Mouse (Mus musculus): Measurements from ENCODE around the gene Bcas3. TPM values are rescaled to one million over a fixed set of nuclear protein-coding genes. Genes with fewer than 3 reads are reported as not detected.

Bcas3 gene
- polyA plus RNA-seq, 1 experiment from 2014 or later: 20.2 TPM

DNA sequence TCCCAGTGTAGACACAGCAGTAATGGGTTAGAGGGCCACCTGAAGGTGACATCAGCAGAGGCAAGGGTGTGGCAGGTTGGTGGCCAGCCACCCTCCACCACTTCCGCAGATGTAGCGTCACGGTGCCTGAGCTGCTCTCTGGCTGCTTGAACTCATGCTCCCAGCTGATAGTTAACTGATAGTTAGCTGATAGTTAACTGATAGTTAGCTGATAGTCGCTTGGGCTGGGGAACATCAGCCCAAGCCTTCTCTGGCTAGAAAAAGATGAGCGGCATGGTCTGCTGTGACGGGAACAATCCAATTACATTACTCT is 291.7 kb downstream of the Bcas3 start:
- WGBS: 91% methylated on average over 6 of the region's 6 CpGs

DNA sequence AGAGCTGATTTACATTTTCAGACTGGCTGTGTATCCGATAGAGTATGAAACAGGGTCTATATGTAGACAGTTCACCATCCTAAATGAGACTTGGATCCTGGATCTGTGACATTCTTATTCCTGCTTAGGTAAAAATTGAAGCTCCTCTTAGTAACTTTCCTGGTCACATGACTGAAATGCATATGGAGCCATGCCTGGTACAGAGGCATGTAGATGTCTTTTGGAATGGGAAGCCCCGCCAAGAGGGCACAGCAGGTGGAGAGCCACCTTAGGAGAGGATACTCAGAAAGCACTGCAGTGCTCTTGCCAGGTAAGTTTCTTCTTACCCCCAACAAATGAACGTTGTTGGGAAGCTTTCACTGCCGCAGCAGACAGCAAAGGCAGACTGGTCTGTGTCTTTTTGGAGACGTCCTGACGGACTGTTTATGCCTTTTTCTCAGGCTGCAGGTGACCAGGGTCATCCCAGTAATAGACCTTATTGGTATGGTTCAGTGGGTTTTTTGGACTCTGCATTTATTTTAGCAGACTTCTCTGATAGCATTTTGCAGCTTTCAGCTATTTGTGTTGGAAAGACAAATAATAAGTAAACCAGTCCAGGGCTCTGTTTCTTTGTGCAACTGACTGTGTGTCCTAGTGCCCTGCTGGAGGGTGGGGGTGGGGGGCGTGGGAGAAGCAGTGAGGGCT is 292.3 kb downstream of the Bcas3 start:
- Histone ChIP-seq H3K9me3 (replicated peaks) (no peaks in the 10 kb centered on the region), H3K36me3 (no peaks in the 10 kb centered on the region), H3K27ac (replicated peaks) (no peak overlapping the region), H3K4me1 (peaks cover 42% of the 10 kb centered on the region), H3K27me3 (ENCODE audit: low read depth, poor library complexity, severe bottlenecking) (no peaks in the 10 kb centered on the region), H3K4me3 (no peak overlapping the region)
- no peak for DNase-seq (ENCODE audit: low spot score)
- 80% methylated on average over 7 of the region's 7 CpGs for WGBS

More for the DNA sequence above, 291.7 kb downstream of the Bcas3 start:
- Histone ChIP-seq H3K9me3 (replicated peaks) (no peaks in the 10 kb centered on the region), H3K36me3 (no peaks in the 10 kb centered on the region), H3K27me3 (ENCODE audit: low read depth, poor library complexity, severe bottlenecking) (no peaks in the 10 kb centered on the region), H3K4me1 (peaks cover 47% of the 10 kb centered on the region), H3K4me3 (no peak overlapping the region), H3K27ac (replicated peaks) (no peak overlapping the region)
- no peak for DNase-seq (ENCODE audit: low spot score)

DNA sequence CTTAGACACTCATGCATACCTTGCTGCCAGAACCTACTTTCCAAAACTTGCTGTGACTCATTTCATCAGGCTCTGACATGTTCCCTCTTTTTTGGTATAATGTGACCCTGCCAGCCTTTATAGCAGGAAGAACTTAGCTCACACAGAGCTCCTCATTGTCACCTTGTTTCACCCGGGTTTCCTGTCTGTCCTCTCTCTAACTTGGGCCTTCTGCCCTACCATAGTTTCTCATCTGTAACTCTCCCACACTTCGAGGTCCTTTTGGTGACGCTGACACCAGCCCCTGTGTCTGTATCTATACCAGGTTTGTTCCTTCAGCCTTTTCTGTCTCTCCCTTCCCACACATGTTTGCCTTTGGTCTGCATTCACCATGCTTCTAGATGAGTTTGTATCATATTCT is 295.9 kb downstream of the Bcas3 start:
- no peak overlapping the region for H3K27ac ChIP-seq (replicated peaks)
- DNase-seq (ENCODE audit: low spot score): no peak
- H3K9me3 ChIP-seq (replicated peaks): no peaks in the 10 kb centered on the region
- no peaks in the 10 kb centered on the region for H3K27me3 ChIP-seq (ENCODE audit: low read depth, poor library complexity, severe bottlenecking)
- H3K4me3 ChIP-seq: no peak overlapping the region
- 79% methylated on average over 3 of the region's 3 CpGs for WGBS
- H3K4me1 ChIP-seq: peaks cover 11% of the 10 kb centered on the region
- H3K36me3 ChIP-seq: no peaks in the 10 kb centered on the region

DNA sequence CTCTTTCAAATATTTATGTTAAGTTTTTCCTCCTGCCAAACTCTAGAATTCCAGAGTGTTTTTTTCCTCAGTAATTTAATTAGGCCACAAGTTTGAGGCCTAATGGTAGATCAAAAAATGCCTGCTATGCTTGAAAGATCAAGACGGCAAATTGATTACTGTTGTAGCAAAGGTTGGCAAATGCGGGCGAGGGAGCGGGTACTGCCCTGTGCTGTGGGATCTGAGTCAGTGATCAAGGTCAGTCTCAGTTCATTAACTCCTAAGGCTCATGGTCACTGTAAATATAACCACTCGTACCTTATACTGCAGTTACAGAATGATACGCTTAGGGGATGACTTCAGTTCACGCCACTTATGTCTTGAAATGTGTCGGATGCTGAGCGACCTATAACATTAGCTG is 296.4 kb downstream of the Bcas3 start:
- H3K36me3 ChIP-seq: no peaks in the 10 kb centered on the region
- WGBS: 92% methylated on average over 9 of the region's 9 CpGs
- H3K9me3 ChIP-seq (replicated peaks): no peaks in the 10 kb centered on the region
- no peak overlapping the region for H3K27ac ChIP-seq (replicated peaks)
- DNase-seq (ENCODE audit: low spot score): no peak
- H3K4me3 ChIP-seq: no peak overlapping the region
- peaks cover 8% of the 10 kb centered on the region for H3K4me1 ChIP-seq
- H3K27me3 ChIP-seq (ENCODE audit: low read depth, poor library complexity, severe bottlenecking): no peaks in the 10 kb centered on the region

DNA sequence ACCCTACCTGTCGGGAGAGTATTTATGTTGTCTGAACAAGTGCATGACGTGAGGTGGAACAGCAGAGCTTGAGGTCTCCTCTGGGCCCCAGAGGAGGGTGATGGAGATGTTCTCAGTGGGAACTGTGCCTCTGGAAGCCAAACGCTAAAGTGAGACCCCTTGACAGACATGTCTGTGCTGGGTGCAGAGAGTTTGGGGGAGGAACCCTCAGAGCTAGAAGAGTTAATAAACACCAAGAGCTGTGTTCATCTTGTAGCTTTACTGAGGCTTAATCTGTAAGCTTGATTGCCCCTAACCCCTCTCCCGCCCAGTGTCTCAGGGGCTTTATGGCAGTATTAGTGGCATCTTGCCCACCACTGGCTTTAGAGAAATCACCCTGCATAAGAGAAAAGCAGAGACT is 304.5 kb downstream of the Bcas3 start:
- H3K27ac ChIP-seq (replicated peaks): no peak overlapping the region
- 78% methylated on average over 4 of the region's 4 CpGs for WGBS
- H3K4me1 ChIP-seq: no peaks in the 10 kb centered on the region
- no peak overlapping the region for H3K4me3 ChIP-seq
- no peaks in the 10 kb centered on the region for H3K9me3 ChIP-seq (replicated peaks)
- no peaks in the 10 kb centered on the region for H3K27me3 ChIP-seq (ENCODE audit: low read depth, poor library complexity, severe bottlenecking)
- H3K36me3 ChIP-seq: no peaks in the 10 kb centered on the region
- DNase-seq (ENCODE audit: low spot score): no peak

DNA sequence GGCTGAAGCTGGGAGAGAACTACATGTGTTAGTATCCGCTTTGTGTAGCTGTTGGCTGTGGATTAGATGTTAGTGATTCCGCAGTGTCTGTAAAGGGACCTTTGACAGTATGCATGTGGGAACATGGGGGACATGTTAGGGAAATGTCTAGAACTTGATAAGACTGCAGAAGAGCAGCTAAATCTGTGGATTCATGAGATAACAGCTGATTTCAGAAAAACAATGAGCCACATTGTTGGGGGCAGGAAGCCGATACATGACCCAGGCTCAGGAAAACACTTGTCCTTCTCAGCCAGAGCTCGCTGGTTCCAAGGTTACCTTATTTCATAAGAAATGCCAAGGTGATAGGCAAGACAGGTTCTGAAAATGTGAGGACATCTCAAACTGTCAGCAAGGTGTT is 307.3 kb downstream of the Bcas3 start:
- no peaks in the 10 kb centered on the region for H3K27me3 ChIP-seq (ENCODE audit: low read depth, poor library complexity, severe bottlenecking)
- H3K9me3 ChIP-seq (replicated peaks): no peaks in the 10 kb centered on the region
- H3K4me3 ChIP-seq: no peak overlapping the region
- H3K27ac ChIP-seq (replicated peaks): no peak overlapping the region
- DNase-seq (ENCODE audit: low spot score): no peak
- H3K4me1 ChIP-seq: no peaks in the 10 kb centered on the region
- H3K36me3 ChIP-seq: no peaks in the 10 kb centered on the region
- 84% methylated on average over 4 of the region's 4 CpGs for whole genome bisulfite sequencing

DNA sequence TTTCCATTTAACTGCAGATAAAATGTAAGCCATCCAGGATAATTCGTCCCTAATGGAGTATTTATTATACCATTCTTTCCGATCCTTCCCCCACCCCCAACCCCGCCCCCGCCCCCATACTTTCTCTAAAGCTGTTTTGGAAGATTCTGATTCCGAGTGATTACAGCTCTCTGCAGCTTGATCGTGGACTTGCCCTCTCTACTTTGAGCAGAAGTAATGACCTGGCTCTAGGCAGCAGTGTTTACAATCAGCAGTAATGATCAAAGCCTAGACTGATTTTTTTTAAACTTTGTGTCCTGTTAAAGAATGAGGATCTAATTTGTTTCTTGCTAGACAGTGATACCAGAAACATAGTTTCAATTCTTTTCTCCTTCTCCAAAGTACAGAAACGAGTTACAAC is 314.2 kb downstream of the Bcas3 start:
- Histone ChIP-seq H3K27ac (replicated peaks) (no peak overlapping the region), H3K4me1 (peaks cover 26% of the 10 kb centered on the region), H3K4me3 (no peak overlapping the region), H3K27me3 (ENCODE audit: low read depth, poor library complexity, severe bottlenecking) (no peaks in the 10 kb centered on the region), H3K9me3 (replicated peaks) (no peaks in the 10 kb centered on the region), H3K36me3 (no peaks in the 10 kb centered on the region)
- DNase-seq (ENCODE audit: low spot score): no peak
- WGBS: 75% methylated on average over 7 of the region's 7 CpGs

DNA sequence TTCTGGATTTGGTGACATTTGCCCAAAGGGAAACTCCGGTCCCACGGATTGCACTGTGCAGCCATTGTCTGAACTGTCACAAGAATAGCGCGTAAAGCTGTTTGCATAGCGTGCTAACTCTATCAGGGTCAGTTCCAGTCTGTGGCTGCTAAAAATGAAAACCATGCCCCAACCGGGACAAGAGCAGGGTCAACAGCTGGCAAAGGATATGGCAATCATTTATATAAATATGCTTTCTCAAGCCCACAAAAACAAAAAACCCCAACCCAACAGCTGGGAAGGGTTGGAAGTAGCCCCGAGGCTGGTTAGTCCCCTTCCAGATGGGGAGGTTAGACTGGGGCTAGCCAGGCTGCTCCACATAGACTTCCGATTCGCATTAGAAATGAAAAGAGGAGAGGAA is 314.8 kb downstream of the Bcas3 start:
- H3K27ac ChIP-seq (replicated peaks): no peak overlapping the region
- no peaks in the 10 kb centered on the region for H3K36me3 ChIP-seq
- H3K9me3 ChIP-seq (replicated peaks): no peaks in the 10 kb centered on the region
- no peaks in the 10 kb centered on the region for H3K27me3 ChIP-seq (ENCODE audit: low read depth, poor library complexity, severe bottlenecking)
- WGBS: 68% methylated on average over 9 of the region's 9 CpGs
- peaks cover 26% of the 10 kb centered on the region for H3K4me1 ChIP-seq
- 0 out of 2 replicates have a peak overlapping the region, but pooled peaks have one; percentile 9 for H3K4me3 ChIP-seq
- no peak for DNase-seq (ENCODE audit: low spot score)

DNA sequence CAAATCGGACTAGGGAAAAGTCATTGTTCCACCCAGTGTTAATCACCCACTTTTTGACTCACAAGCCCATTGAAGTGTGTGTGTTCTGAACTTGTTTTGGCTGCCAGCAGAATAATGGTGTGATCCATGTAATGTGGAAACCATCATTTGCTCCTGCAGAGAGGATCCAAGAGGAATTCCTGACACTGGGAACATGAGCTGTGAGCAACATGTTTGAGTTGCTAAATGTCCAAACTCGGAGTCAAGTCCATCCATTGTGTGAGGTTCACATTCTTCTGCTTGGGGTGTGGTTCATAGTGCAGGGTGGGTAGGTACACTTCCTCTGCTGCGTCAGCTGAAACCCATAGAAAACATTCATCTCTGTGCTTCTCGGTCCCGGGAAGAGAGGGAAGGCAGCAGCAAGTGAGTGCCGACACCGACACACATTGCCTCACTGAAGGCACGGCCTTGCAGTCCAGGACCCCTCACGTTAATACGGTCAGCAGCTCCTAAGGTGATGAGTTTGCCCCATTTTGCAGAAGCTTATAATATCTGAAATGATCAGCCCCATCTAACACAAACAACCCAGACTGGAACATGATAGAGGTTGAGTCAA is 320.0 kb downstream of the Bcas3 start:
- Histone ChIP-seq H3K27ac (replicated peaks) (no peak overlapping the region), H3K36me3 (no peaks in the 10 kb centered on the region), H3K27me3 (ENCODE audit: low read depth, poor library complexity, severe bottlenecking) (no peaks in the 10 kb centered on the region), H3K4me3 (no peak overlapping the region), H3K4me1 (peaks cover 33% of the 10 kb centered on the region), H3K9me3 (replicated peaks) (no peaks in the 10 kb centered on the region)
- no peak for DNase-seq (ENCODE audit: low spot score)
- WGBS: 88% methylated on average over 10 of the region's 10 CpGs

DNA sequence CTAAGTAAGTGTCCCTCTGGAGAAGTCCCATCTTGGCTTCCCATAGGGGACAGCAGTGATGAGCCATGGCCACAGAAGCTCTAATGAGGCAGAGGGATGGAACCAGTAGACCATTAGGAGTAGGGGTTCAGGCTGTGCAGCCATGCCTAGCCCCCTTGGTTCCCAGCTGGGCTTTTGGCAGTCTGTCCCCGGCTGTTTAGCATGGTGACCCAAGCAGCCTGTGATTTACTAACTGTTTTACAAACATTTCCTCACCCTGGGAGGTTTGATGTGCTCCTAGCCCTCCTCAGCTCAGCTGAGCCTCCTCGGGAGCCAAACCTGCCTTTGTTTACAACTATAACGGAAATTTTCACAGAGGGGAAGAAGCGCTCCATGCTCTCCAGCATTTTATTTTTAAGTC is 322.3 kb downstream of the Bcas3 start:
- no peak for DNase-seq (ENCODE audit: low spot score)
- Histone ChIP-seq H3K4me1 (peaks cover 39% of the 10 kb centered on the region), H3K27ac (replicated peaks) (0 out of 2 replicates have a peak overlapping the region, but pooled peaks have one; percentile 23), H3K4me3 (no peak overlapping the region), H3K27me3 (ENCODE audit: low read depth, poor library complexity, severe bottlenecking) (0 out of 2 replicates have a peak, but pooled peaks cover 2% of the 10 kb centered on the region), H3K9me3 (replicated peaks) (no peaks in the 10 kb centered on the region), H3K36me3 (no peaks in the 10 kb centered on the region)
- WGBS: 51% methylated on average over 4 of the region's 4 CpGs

DNA sequence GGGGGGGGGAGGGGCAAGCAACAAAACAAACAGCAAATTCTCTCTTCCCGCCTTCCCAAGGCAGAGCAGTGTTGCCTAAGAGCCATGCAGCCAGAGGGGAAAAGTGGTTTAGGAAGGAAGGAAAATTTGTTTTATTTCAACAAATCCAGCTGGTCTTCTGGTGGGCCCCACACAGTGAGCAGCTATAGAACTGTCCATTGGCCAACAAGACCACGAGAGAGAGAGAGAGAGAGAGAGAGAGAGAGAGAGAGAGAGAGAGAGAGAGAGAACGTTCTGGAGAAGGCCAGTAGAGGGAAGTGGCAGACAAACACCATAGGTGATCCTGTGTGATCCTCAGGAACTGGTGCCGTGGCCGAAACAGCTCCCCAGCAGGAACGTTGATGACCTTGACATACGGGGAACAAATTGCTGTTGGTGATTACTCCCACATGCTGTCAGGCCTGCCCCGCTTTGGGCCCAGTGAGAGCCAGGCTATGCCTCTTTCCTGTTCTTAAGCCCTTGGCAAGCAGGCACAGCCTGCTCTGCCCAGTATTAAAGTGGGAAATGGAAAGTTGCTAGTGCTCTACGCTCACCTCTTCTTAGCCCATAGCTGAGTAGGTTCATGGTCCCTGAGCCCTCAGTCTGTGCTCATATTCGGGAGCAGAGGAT is 323.5 kb downstream of the Bcas3 start:
- DNase-seq (ENCODE audit: low spot score): no peak
- WGBS: 69% methylated on average over 10 of the region's 10 CpGs
- 0 out of 2 replicates have a peak, but pooled peaks cover 8% of the 10 kb centered on the region for H3K27me3 ChIP-seq (ENCODE audit: low read depth, poor library complexity, severe bottlenecking)
- H3K36me3 ChIP-seq: no peaks in the 10 kb centered on the region
- no peaks in the 10 kb centered on the region for H3K9me3 ChIP-seq (replicated peaks)
- 0 out of 2 replicates have a peak overlapping the region, but pooled peaks have one; percentile 10 for H3K27ac ChIP-seq (replicated peaks)
- peaks cover 38% of the 10 kb centered on the region for H3K4me1 ChIP-seq
- H3K4me3 ChIP-seq: no peak overlapping the region

DNA sequence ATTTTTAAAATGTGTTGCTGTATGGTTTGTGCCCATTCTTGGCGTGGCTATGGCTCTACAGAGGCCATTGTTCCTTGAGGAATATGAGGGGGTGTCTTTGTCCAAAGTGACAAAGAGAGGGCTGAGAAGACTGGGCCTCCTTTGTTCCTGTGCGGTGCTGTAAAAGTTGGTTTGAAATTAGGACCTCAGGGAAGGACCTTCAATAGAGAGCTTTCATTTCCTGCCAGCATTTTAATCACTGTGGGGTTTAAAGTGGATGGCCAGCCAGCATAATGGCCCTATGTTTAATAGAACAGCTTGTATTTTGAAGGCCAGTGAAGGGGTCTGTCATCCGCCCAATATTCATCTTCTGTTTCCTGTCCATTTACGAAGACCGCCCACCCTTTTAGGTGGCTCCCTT is 325.7 kb downstream of the Bcas3 start:
- peak overlapping the region; percentile 66 for H3K27ac ChIP-seq (replicated peaks)
- H3K9me3 ChIP-seq (replicated peaks): no peaks in the 10 kb centered on the region
- 59% methylated on average over 5 of the region's 5 CpGs for WGBS
- H3K36me3 ChIP-seq: no peaks in the 10 kb centered on the region
- H3K4me1 ChIP-seq: peaks cover 44% of the 10 kb centered on the region
- no peak overlapping the region for H3K4me3 ChIP-seq
- DNase-seq (ENCODE audit: low spot score): no peak
- 0 out of 2 replicates have a peak, but pooled peaks cover 8% of the 10 kb centered on the region for H3K27me3 ChIP-seq (ENCODE audit: low read depth, poor library complexity, severe bottlenecking)

Data from midbrain, embryonic 10.5 days (tissue).